Mouse (Mus musculus): ENCODE measurements around the gene Aatk.

Gene Aatk

GRCm38 (mm10) chr11:120052274-120052673 is 5.3 kb upstream of the Aatk start:
- no peak for DNase-seq (ENCODE audit: low read depth, low spot score)

- no peak for DNase-seq (ENCODE audit: low read depth, low spot score)
Measured at GRCm38 (mm10) chr11:120051124-120051811, 4.3 kb upstream of the Aatk start.

GRCm38 (mm10) chr11:120049067-120049466 is 2.1 kb upstream of the Aatk start:
- DNase-seq (ENCODE audit: low read depth, low spot score), result no peak

- no peak for DNase-seq (ENCODE audit: low read depth, low spot score)
Measured at GRCm38 (mm10) chr11:120048252-120048556, 1.2 kb upstream of the Aatk start.

- DNase-seq (ENCODE audit: low read depth, low spot score), result no peak
Measured at GRCm38 (mm10) chr11:120047531-120048251, 724 bp upstream of the Aatk start.

- no peak for DNase-seq (ENCODE audit: low read depth, low spot score)
Measured at GRCm38 (mm10) chr11:120045839-120046552, 971 bp downstream of the Aatk start.

GRCm38 (mm10) chr11:120045341-120045740 is 1.6 kb downstream of the Aatk start:
- DNase-seq (ENCODE audit: low read depth, low spot score), result no peak

GRCm38 (mm10) chr11:120042141-120042838 is 4.7 kb downstream of the Aatk start:
- DNase-seq (ENCODE audit: low read depth, low spot score), result no peak

- no peak for DNase-seq (ENCODE audit: low read depth, low spot score)
Measured at GRCm38 (mm10) chr11:120041191-120042123, 5.5 kb downstream of the Aatk start.

- DNase-seq (ENCODE audit: low read depth, low spot score), result no peak
Measured at GRCm38 (mm10) chr11:120040440-120040839, 6.5 kb downstream of the Aatk start.

GRCm38 (mm10) chr11:120039581-120039980 is 7.4 kb downstream of the Aatk start:
- DNase-seq (ENCODE audit: low read depth, low spot score), result no peak

- no peak for DNase-seq (ENCODE audit: low read depth, low spot score)
Measured at GRCm38 (mm10) chr11:120034762-120035161, 12.2 kb downstream of the Aatk start.

GRCm38 (mm10) chr11:120034306-120034705 is 12.7 kb downstream of the Aatk start:
- no peak for DNase-seq (ENCODE audit: low read depth, low spot score)

- DNase-seq (ENCODE audit: low read depth, low spot score), result no peak
Measured at GRCm38 (mm10) chr11:120033473-120033872, 13.5 kb downstream of the Aatk start.

- no peak for DNase-seq (ENCODE audit: low read depth, low spot score)
Measured at GRCm38 (mm10) chr11:120032052-120032451, 14.9 kb downstream of the Aatk start.

- DNase-seq (ENCODE audit: low read depth, low spot score), result no peak
Measured at GRCm38 (mm10) chr11:120030145-120030901, 16.6 kb downstream of the Aatk start.

- DNase-seq (ENCODE audit: low read depth, low spot score), result no peak
Measured at GRCm38 (mm10) chr11:120029431-120030144, 17.4 kb downstream of the Aatk start.

GRCm38 (mm10) chr11:120028319-120029092 is 18.5 kb downstream of the Aatk start:
- DNase-seq (ENCODE audit: low read depth, low spot score), result no peak

- DNase-seq (ENCODE audit: low read depth, low spot score), result no peak
Measured at GRCm38 (mm10) chr11:120026941-120027340, 20.0 kb downstream of the Aatk start.

All from WW6 (cell line).